Mouse (Mus musculus) midbrain, embryonic 15.5 days (tissue): ENCODE measurements around the gene Nid1. TPM values are rescaled to one million over a fixed set of nuclear protein-coding genes. Genes with fewer than 3 reads are reported as not detected.

Experiments used
- ATAC-seq: fragments of 200-750 bp; cut with Nextera tagmentation; replicated peaks from 2 replicates; pipeline ENCODE4 v1.8.0; 2017; ENCODE audit warnings: moderate TSS enrichment
- H3K27ac ChIP-seq: fragments of 300-500 bp; sonication (generic); 2 replicates; pipeline ENCODE4 v1.5.1; 2015; ENCODE audit warnings: mild to moderate bottlenecking, inconsistent platforms
- H3K27me3 ChIP-seq: fragments of 300-500 bp; sonication (generic); replicated peaks from 2 replicates; pipeline ENCODE4 v1.6.1; 2015; ENCODE audit warnings: inconsistent platforms
- H3K36me3 ChIP-seq: fragments of 300-500 bp; sonication (generic); replicated peaks from 2 replicates; pipeline ENCODE4 v1.6.1; 2015; ENCODE audit warnings: inconsistent platforms
- H3K4me1 ChIP-seq: fragments of 300-500 bp; sonication (generic); 2 replicates; pipeline ENCODE4 v1.6.1; 2015; ENCODE audit warnings: inconsistent platforms
- H3K4me2 ChIP-seq: fragments of 300-500 bp; sonication (generic); 2 replicates; pipeline ENCODE4 v1.6.1; 2015; ENCODE audit warnings: inconsistent platforms, mild to moderate bottlenecking, moderate library complexity
- H3K4me3 ChIP-seq: fragments of 300-500 bp; sonication (generic); 2 replicates; pipeline ENCODE4 v1.5.1; 2015; ENCODE audit warnings: mild to moderate bottlenecking, inconsistent platforms
- H3K9ac ChIP-seq: fragments of 300-500 bp; sonication (generic); 2 replicates; pipeline ENCODE4 v1.6.1; 2015; ENCODE audit warnings: mild to moderate bottlenecking, inconsistent platforms
- H3K9me3 ChIP-seq: fragments of 300-500 bp; sonication (generic); 2 replicates; pipeline ENCODE4 v1.6.1; 2016; ENCODE audit warnings: inconsistent platforms
- WGBS: fragments of 180-500 bp; shearing (Covaris S2); methylation state at CpG from one replicate; pipeline ENCODE4 v1.1.7; 2015; ENCODE audit warnings: mixed read lengths; 5-methylcytosine and 5-hydroxymethylcytosine counted together
- polyA plus RNA-seq: library from polyadenylated mRNA; unstranded; fragments of >200 nt; fragmentation: Nextera tagmentation; extraction: Ambion mirVana; gene quantifications from 2 replicates; pipeline ENCODE4 v1.2.1, GENCODE M21; 2015

The Nid1 gene
- polyA plus RNA-seq, 1 experiment from 2014 or later = 38.6 TPM

GRCm38 (mm10) chr13:13506556-13506955 lies 69.2 kb downstream of the Nid1 start:
- no peak overlapping the region for H3K27ac ChIP-seq
- H3K9me3 ChIP-seq = no peaks in the 10 kb centered on the region
- ATAC-seq = no peak
- H3K4me1 ChIP-seq = no peaks in the 10 kb centered on the region
- WGBS = 90% methylated on average over 5 of the region's 5 CpGs
- no peaks in the 10 kb centered on the region for H3K36me3 ChIP-seq
- H3K4me2 ChIP-seq = no peak overlapping the region
- H3K4me3 ChIP-seq = no peak overlapping the region
- no peak overlapping the region for H3K9ac ChIP-seq
- H3K27me3 ChIP-seq = no peaks in the 10 kb centered on the region

- Histone ChIP-seq H3K36me3 (no peaks in the 10 kb centered on the region), H3K4me1 (no peaks in the 10 kb centered on the region), H3K9ac (no peak overlapping the region), H3K9me3 (no peaks in the 10 kb centered on the region), H3K4me2 (no peak overlapping the region), H3K4me3 (no peak overlapping the region), H3K27ac (no peak overlapping the region), H3K27me3 (no peaks in the 10 kb centered on the region)
- ATAC-seq = no peak
- WGBS = 79% methylated on average over 4 of the region's 4 CpGs
Observed at GRCm38 (mm10) chr13:13514861-13515260, 77.5 kb downstream of the Nid1 start.

- Histone ChIP-seq H3K4me3 (no peak overlapping the region), H3K4me2 (no peak overlapping the region; the same call in 1 of the 2 replicates)
- WGBS = 48% methylated on average over 17 of the region's 17 CpGs
Observed at GRCm38 (mm10) chr13:13516376-13517225, 79.2 kb downstream of the Nid1 start.

GRCm38 (mm10) chr13:13518114-13518513 lies 80.8 kb downstream of the Nid1 start:
- H3K4me2 ChIP-seq = no peak overlapping the region
- H3K27ac ChIP-seq = no peak overlapping the region
- H3K4me1 ChIP-seq = no peaks in the 10 kb centered on the region
- no peak overlapping the region for H3K4me3 ChIP-seq
- H3K9me3 ChIP-seq = no peaks in the 10 kb centered on the region
- H3K27me3 ChIP-seq = no peaks in the 10 kb centered on the region
- 91% methylated on average over 7 of the region's 7 CpGs for WGBS
- no peak for ATAC-seq
- no peak overlapping the region for H3K9ac ChIP-seq
- no peaks in the 10 kb centered on the region for H3K36me3 ChIP-seq

More at GRCm38 (mm10) chr13:13516376-13517225, 79.2 kb downstream of the Nid1 start:
- H3K9ac ChIP-seq = no peak overlapping the region
- no peaks in the 10 kb centered on the region for H3K4me1 ChIP-seq
- no peaks in the 10 kb centered on the region for H3K36me3 ChIP-seq
- H3K27ac ChIP-seq = no peak overlapping the region
- ATAC-seq = peak; percentile 86
- no peaks in the 10 kb centered on the region for H3K9me3 ChIP-seq
- H3K27me3 ChIP-seq = no peaks in the 10 kb centered on the region

GRCm38 (mm10) chr13:13520436-13520835 lies 83.1 kb downstream of the Nid1 start:
- 90% methylated on average over 5 of the region's 5 CpGs for WGBS
- no peak for ATAC-seq
- no peaks in the 10 kb centered on the region for H3K27me3 ChIP-seq
- H3K4me3 ChIP-seq = no peak overlapping the region
- H3K9ac ChIP-seq = no peak overlapping the region
- H3K9me3 ChIP-seq = no peaks in the 10 kb centered on the region
- no peaks in the 10 kb centered on the region for H3K36me3 ChIP-seq
- H3K4me1 ChIP-seq = no peaks in the 10 kb centered on the region
- no peak overlapping the region for H3K4me2 ChIP-seq
- H3K27ac ChIP-seq = no peak overlapping the region

- H3K9me3 ChIP-seq = no peaks in the 10 kb centered on the region
- no peak overlapping the region for H3K27ac ChIP-seq
- no peak for ATAC-seq
- H3K9ac ChIP-seq = no peak overlapping the region
- no peaks in the 10 kb centered on the region for H3K4me1 ChIP-seq
- no peaks in the 10 kb centered on the region for H3K36me3 ChIP-seq
- no peak overlapping the region for H3K4me3 ChIP-seq
- H3K27me3 ChIP-seq = no peaks in the 10 kb centered on the region
- H3K4me2 ChIP-seq = no peak overlapping the region
- WGBS = 76% methylated on average over 9 of the region's 9 CpGs
Observed at GRCm38 (mm10) chr13:13523625-13524584, 86.6 kb downstream of the Nid1 start.

GRCm38 (mm10) chr13:13525205-13525604 lies 87.9 kb downstream of the Nid1 start:
- Histone ChIP-seq H3K4me3 (no peak overlapping the region), H3K4me1 (no peaks in the 10 kb centered on the region), H3K4me2 (no peak overlapping the region), H3K27ac (no peak overlapping the region), H3K27me3 (no peaks in the 10 kb centered on the region), H3K9ac (no peak overlapping the region), H3K36me3 (no peaks in the 10 kb centered on the region), H3K9me3 (no peaks in the 10 kb centered on the region)
- 89% methylated on average over 2 of the region's 2 CpGs for WGBS
- ATAC-seq = no peak

- WGBS = 82% methylated on average over 5 of the region's 5 CpGs
- ATAC-seq = no peak
- H3K4me2 ChIP-seq = no peak overlapping the region
- H3K9ac ChIP-seq = no peak overlapping the region
- no peak overlapping the region for H3K4me3 ChIP-seq
- H3K4me1 ChIP-seq = no peaks in the 10 kb centered on the region
- no peaks in the 10 kb centered on the region for H3K9me3 ChIP-seq
- H3K27ac ChIP-seq = no peak overlapping the region
- H3K36me3 ChIP-seq = no peaks in the 10 kb centered on the region
- no peaks in the 10 kb centered on the region for H3K27me3 ChIP-seq
Observed at GRCm38 (mm10) chr13:13525877-13526276, 88.5 kb downstream of the Nid1 start.

GRCm38 (mm10) chr13:13529115-13529542 lies 91.8 kb downstream of the Nid1 start:
- H3K9ac ChIP-seq = no peak overlapping the region
- H3K36me3 ChIP-seq = no peaks in the 10 kb centered on the region
- no peaks in the 10 kb centered on the region for H3K4me1 ChIP-seq
- no peaks in the 10 kb centered on the region for H3K27me3 ChIP-seq
- no peak overlapping the region for H3K4me3 ChIP-seq
- no peak for ATAC-seq
- no peak overlapping the region for H3K27ac ChIP-seq
- H3K9me3 ChIP-seq = no peaks in the 10 kb centered on the region
- WGBS = 82% methylated on average over 11 of the region's 11 CpGs
- H3K4me2 ChIP-seq = no peak overlapping the region

- WGBS = 93% methylated on average over 4 of the region's 4 CpGs
- no peaks in the 10 kb centered on the region for H3K4me1 ChIP-seq
- H3K9me3 ChIP-seq = no peaks in the 10 kb centered on the region
- no peaks in the 10 kb centered on the region for H3K36me3 ChIP-seq
- no peaks in the 10 kb centered on the region for H3K27me3 ChIP-seq
- H3K9ac ChIP-seq = no peak overlapping the region
- no peak overlapping the region for H3K4me2 ChIP-seq
- H3K4me3 ChIP-seq = no peak overlapping the region
- H3K27ac ChIP-seq = no peak overlapping the region
- ATAC-seq = no peak
Observed at GRCm38 (mm10) chr13:13530913-13531312, 93.6 kb downstream of the Nid1 start.

GRCm38 (mm10) chr13:13531923-13532322 lies 94.6 kb downstream of the Nid1 start:
- 88% methylated on average over 7 of the region's 7 CpGs for WGBS
- H3K9ac ChIP-seq = no peak overlapping the region
- no peak for ATAC-seq
- H3K4me2 ChIP-seq = no peak overlapping the region
- no peaks in the 10 kb centered on the region for H3K9me3 ChIP-seq
- no peaks in the 10 kb centered on the region for H3K27me3 ChIP-seq
- no peaks in the 10 kb centered on the region for H3K36me3 ChIP-seq
- H3K4me1 ChIP-seq = no peaks in the 10 kb centered on the region
- H3K27ac ChIP-seq = no peak overlapping the region
- no peak overlapping the region for H3K4me3 ChIP-seq

- Histone ChIP-seq H3K4me1 (no peaks in the 10 kb centered on the region), H3K4me2 (no peak overlapping the region), H3K27ac (no peak overlapping the region), H3K27me3 (no peaks in the 10 kb centered on the region), H3K36me3 (no peaks in the 10 kb centered on the region), H3K9me3 (no peaks in the 10 kb centered on the region), H3K9ac (no peak overlapping the region), H3K4me3 (no peak overlapping the region)
- ATAC-seq = no peak
- 87% methylated on average over 2 of the region's 2 CpGs for WGBS
Observed at GRCm38 (mm10) chr13:13536555-13536954, 99.2 kb downstream of the Nid1 start.
